Mouse (Mus musculus): Measurements from ENCODE around the gene Dach1. TPM values are rescaled to one million over a fixed set of nuclear protein-coding genes. Genes with fewer than 3 reads are reported as not detected.

Dach1 gene
- polyA plus RNA-seq, 1 experiment from 2014 or later, result 4.0 TPM

GRCm38 (mm10) chr14:97847641-97848040 lies 321.9 kb downstream of the Dach1 start:
- Histone ChIP-seq H3K36me3 (ENCODE audit: control insufficient read depth, insufficient read depth, low read length) (no peaks in the 10 kb centered on the region), H3K27me3 (ENCODE audit: control insufficient read depth, insufficient read depth, low read length) (no peaks in the 10 kb centered on the region), H3K4me3 (ENCODE audit: control insufficient read depth in 1 of 2, insufficient read depth in 1 of 2, low read depth in 1 of 2, low read length in 2 of 2) (no peak overlapping the region), H3K9ac (ENCODE audit: low read length) (no peak overlapping the region), H3K27ac (replicated peaks in 1 of 2; ENCODE audit: control insufficient read depth in 1 of 2, insufficient read depth in 1 of 2, low read depth in 2 of 2, low read length in 2 of 2) (no peak overlapping the region), H3K4me2 (ENCODE audit: low read length) (no peak overlapping the region), H3K9me3 (ENCODE audit: control insufficient read depth, low read length) (no peaks in the 10 kb centered on the region), H3K4me1 (ENCODE audit: control insufficient read depth in 2 of 2, insufficient read depth in 2 of 2, low read length in 2 of 2) (no peaks in the 10 kb centered on the region)
- WGBS, result 79% methylated on average over 1 of the region's 1 CpGs
- ATAC-seq (ENCODE audit: insufficient number of reproducible peaks, insufficient read depth, low FRiP score, low read depth), result no peak

- Histone ChIP-seq H3K4me3 (ENCODE audit: control insufficient read depth in 1 of 2, insufficient read depth in 1 of 2, low read depth in 1 of 2, low read length in 2 of 2) (no peak overlapping the region), H3K36me3 (ENCODE audit: control insufficient read depth, insufficient read depth, low read length) (no peaks in the 10 kb centered on the region), H3K9me3 (ENCODE audit: control insufficient read depth, low read length) (no peaks in the 10 kb centered on the region), H3K4me1 (ENCODE audit: control insufficient read depth in 2 of 2, insufficient read depth in 2 of 2, low read length in 2 of 2) (no peaks in the 10 kb centered on the region), H3K27ac (replicated peaks in 1 of 2; ENCODE audit: control insufficient read depth in 1 of 2, insufficient read depth in 1 of 2, low read depth in 2 of 2, low read length in 2 of 2) (no peak overlapping the region), H3K27me3 (ENCODE audit: control insufficient read depth, insufficient read depth, low read length) (no peaks in the 10 kb centered on the region), H3K9ac (ENCODE audit: low read length) (no peak overlapping the region), H3K4me2 (ENCODE audit: low read length) (no peak overlapping the region)
- no peak for ATAC-seq (ENCODE audit: insufficient number of reproducible peaks, insufficient read depth, low FRiP score, low read depth)
- WGBS, result 85% methylated on average over 5 of the region's 5 CpGs
Measured at GRCm38 (mm10) chr14:97839275-97839674, 330.3 kb downstream of the Dach1 start.

GRCm38 (mm10) chr14:97829865-97830264 lies 339.7 kb downstream of the Dach1 start:
- no peaks in the 10 kb centered on the region for H3K36me3 ChIP-seq (ENCODE audit: control insufficient read depth, insufficient read depth, low read length)
- H3K4me1 ChIP-seq (ENCODE audit: control insufficient read depth in 2 of 2, insufficient read depth in 2 of 2, low read length in 2 of 2), result no peaks in the 10 kb centered on the region
- H3K4me3 ChIP-seq (ENCODE audit: control insufficient read depth in 1 of 2, insufficient read depth in 1 of 2, low read depth in 1 of 2, low read length in 2 of 2), result no peak overlapping the region
- H3K4me2 ChIP-seq (ENCODE audit: low read length), result no peak overlapping the region
- ATAC-seq (ENCODE audit: insufficient number of reproducible peaks, insufficient read depth, low FRiP score, low read depth), result no peak
- no peak overlapping the region for H3K9ac ChIP-seq (ENCODE audit: low read length)
- WGBS, result 72% methylated on average over 3 of the region's 3 CpGs
- H3K9me3 ChIP-seq (ENCODE audit: control insufficient read depth, low read length), result no peaks in the 10 kb centered on the region
- H3K27me3 ChIP-seq (ENCODE audit: control insufficient read depth, insufficient read depth, low read length), result no peaks in the 10 kb centered on the region
- H3K27ac ChIP-seq (replicated peaks in 1 of 2; ENCODE audit: control insufficient read depth in 1 of 2, insufficient read depth in 1 of 2, low read depth in 2 of 2, low read length in 2 of 2), result no peak overlapping the region

- no peaks in the 10 kb centered on the region for H3K36me3 ChIP-seq (ENCODE audit: control insufficient read depth, insufficient read depth, low read length)
- whole genome bisulfite sequencing, result 68% methylated on average over 7 of the region's 7 CpGs
- no peak overlapping the region for H3K27ac ChIP-seq (replicated peaks in 1 of 2; ENCODE audit: control insufficient read depth in 1 of 2, insufficient read depth in 1 of 2, low read depth in 2 of 2, low read length in 2 of 2)
- no peaks in the 10 kb centered on the region for H3K9me3 ChIP-seq (ENCODE audit: control insufficient read depth, low read length)
- no peak for ATAC-seq (ENCODE audit: insufficient number of reproducible peaks, insufficient read depth, low FRiP score, low read depth)
- peaks cover 0 to 2% of the 10 kb centered on the region in 2 experiments; a peak in 1 of 4 replicates for H3K4me1 ChIP-seq (ENCODE audit: control insufficient read depth in 2 of 2, insufficient read depth in 2 of 2, low read length in 2 of 2)
- no peak overlapping the region for H3K9ac ChIP-seq (ENCODE audit: low read length)
- H3K4me3 ChIP-seq (ENCODE audit: control insufficient read depth in 1 of 2, insufficient read depth in 1 of 2, low read depth in 1 of 2, low read length in 2 of 2), result no peak overlapping the region
- H3K27me3 ChIP-seq (ENCODE audit: control insufficient read depth, insufficient read depth, low read length), result no peaks in the 10 kb centered on the region
- H3K4me2 ChIP-seq (ENCODE audit: low read length), result no peak overlapping the region
Measured at GRCm38 (mm10) chr14:97814555-97815175, 354.9 kb downstream of the Dach1 start.

GRCm38 (mm10) chr14:97813557-97813956 lies 356.0 kb downstream of the Dach1 start:
- 69% methylated on average over 11 of the region's 11 CpGs for WGBS
- Histone ChIP-seq H3K4me2 (ENCODE audit: low read length) (peak overlapping the region; percentile 1; the same call in 1 of the 2 replicates), H3K4me1 (ENCODE audit: control insufficient read depth in 2 of 2, insufficient read depth in 2 of 2, low read length in 2 of 2) (peaks cover 0 to 2% of the 10 kb centered on the region in 2 experiments; a peak in 1 of 4 replicates), H3K27me3 (ENCODE audit: control insufficient read depth, insufficient read depth, low read length) (no peaks in the 10 kb centered on the region), H3K4me3 (ENCODE audit: control insufficient read depth in 1 of 2, insufficient read depth in 1 of 2, low read depth in 1 of 2, low read length in 2 of 2) (no peak overlapping the region), H3K9ac (ENCODE audit: low read length) (no peak overlapping the region), H3K36me3 (ENCODE audit: control insufficient read depth, insufficient read depth, low read length) (no peaks in the 10 kb centered on the region), H3K9me3 (ENCODE audit: control insufficient read depth, low read length) (no peaks in the 10 kb centered on the region), H3K27ac (replicated peaks in 1 of 2; ENCODE audit: control insufficient read depth in 1 of 2, insufficient read depth in 1 of 2, low read depth in 2 of 2, low read length in 2 of 2) (no peak overlapping the region)
- ATAC-seq (ENCODE audit: insufficient number of reproducible peaks, insufficient read depth, low FRiP score, low read depth), result no peak

- ATAC-seq (ENCODE audit: insufficient number of reproducible peaks, insufficient read depth, low FRiP score, low read depth), result no peak
- Histone ChIP-seq H3K9ac (ENCODE audit: low read length) (no peak overlapping the region), H3K27ac (replicated peaks in 1 of 2; ENCODE audit: control insufficient read depth in 1 of 2, insufficient read depth in 1 of 2, low read depth in 2 of 2, low read length in 2 of 2) (no peak overlapping the region), H3K4me3 (ENCODE audit: control insufficient read depth in 1 of 2, insufficient read depth in 1 of 2, low read depth in 1 of 2, low read length in 2 of 2) (no peak overlapping the region), H3K4me1 (ENCODE audit: control insufficient read depth in 2 of 2, insufficient read depth in 2 of 2, low read length in 2 of 2) (no peaks in the 10 kb centered on the region), H3K36me3 (ENCODE audit: control insufficient read depth, insufficient read depth, low read length) (no peaks in the 10 kb centered on the region), H3K4me2 (ENCODE audit: low read length) (no peak overlapping the region), H3K9me3 (ENCODE audit: control insufficient read depth, low read length) (no peaks in the 10 kb centered on the region), H3K27me3 (ENCODE audit: control insufficient read depth, insufficient read depth, low read length) (no peaks in the 10 kb centered on the region)
- 83% methylated on average over 5 of the region's 5 CpGs for WGBS
Measured at GRCm38 (mm10) chr14:97795385-97795952, 374.1 kb downstream of the Dach1 start.

- no peaks in the 10 kb centered on the region for H3K27me3 ChIP-seq (ENCODE audit: control insufficient read depth, insufficient read depth, low read length)
- 85% methylated on average over 2 of the region's 2 CpGs for WGBS
- no peaks in the 10 kb centered on the region for H3K4me1 ChIP-seq (ENCODE audit: control insufficient read depth in 2 of 2, insufficient read depth in 2 of 2, low read length in 2 of 2)
- H3K9me3 ChIP-seq (ENCODE audit: control insufficient read depth, low read length), result peaks cover 9% of the 10 kb centered on the region
- no peak overlapping the region for H3K4me2 ChIP-seq (ENCODE audit: low read length)
- H3K9ac ChIP-seq (ENCODE audit: low read length), result no peak overlapping the region
- no peak overlapping the region for H3K4me3 ChIP-seq (ENCODE audit: control insufficient read depth in 1 of 2, insufficient read depth in 1 of 2, low read depth in 1 of 2, low read length in 2 of 2)
- H3K36me3 ChIP-seq (ENCODE audit: control insufficient read depth, insufficient read depth, low read length), result no peaks in the 10 kb centered on the region
- ATAC-seq (ENCODE audit: insufficient number of reproducible peaks, insufficient read depth, low FRiP score, low read depth), result no peak
- no peak overlapping the region for H3K27ac ChIP-seq (replicated peaks in 1 of 2; ENCODE audit: control insufficient read depth in 1 of 2, insufficient read depth in 1 of 2, low read depth in 2 of 2, low read length in 2 of 2)
Measured at GRCm38 (mm10) chr14:97774135-97774767, 395.3 kb downstream of the Dach1 start.
